Mouse (Mus musculus): ENCODE results near the gene Gabbr1. TPM values are rescaled to one million over a fixed set of nuclear protein-coding genes. Genes with fewer than 3 reads are reported as not detected.

Gene Gabbr1
- polyA plus RNA-seq, 1 experiment from 2014 or later, result 0.66 TPM

- H3K27me3 ChIP-seq, result peaks cover 82% of the 10 kb centered on the region
Observed at GRCm38 (mm10) chr17:37046312-37047112, 746 bp downstream of the Gabbr1 start.

GRCm38 (mm10) chr17:37047332-37047976, 1.7 kb downstream of the Gabbr1 start:
- Histone ChIP-seq H3K36me3 (replicated peaks) (no peaks in the 10 kb centered on the region), H3K27ac (replicated peaks) (no peak overlapping the region), H3K27me3 (peaks cover 91% of the 10 kb centered on the region), H3K9ac (no peak overlapping the region), H3K4me2 (no peak overlapping the region), H3K4me1 (replicated peaks) (peaks cover 24% of the 10 kb centered on the region), H3K9me3 (replicated peaks) (no peaks in the 10 kb centered on the region), H3K4me3 (replicated peaks) (no peak overlapping the region)
- 28% methylated on average over 19 of the region's 19 CpGs for WGBS (ENCODE audit: insufficient replicate concordance)
- no peak for ATAC-seq (ENCODE audit: insufficient read depth)

More at GRCm38 (mm10) chr17:37046312-37047112, 746 bp downstream of the Gabbr1 start:
- Histone ChIP-seq H3K27ac (replicated peaks) (no peak overlapping the region), H3K4me3 (replicated peaks) (peak overlapping the region; percentile 58), H3K4me2 (peak overlapping the region; percentile 71), H3K9ac (peak overlapping the region; percentile 45), H3K9me3 (replicated peaks) (no peaks in the 10 kb centered on the region), H3K4me1 (replicated peaks) (peaks cover 24% of the 10 kb centered on the region), H3K36me3 (replicated peaks) (no peaks in the 10 kb centered on the region)
- 1% methylated on average over 55 of the region's 58 CpGs for WGBS (ENCODE audit: insufficient replicate concordance)
- peak; percentile 59 for ATAC-seq (ENCODE audit: insufficient read depth)

GRCm38 (mm10) chr17:37047981-37048380, 2.2 kb downstream of the Gabbr1 start:
- no peaks in the 10 kb centered on the region for H3K9me3 ChIP-seq (replicated peaks)
- no peak overlapping the region for H3K27ac ChIP-seq (replicated peaks)
- H3K9ac ChIP-seq, result no peak overlapping the region
- H3K36me3 ChIP-seq (replicated peaks), result no peaks in the 10 kb centered on the region
- H3K27me3 ChIP-seq, result peaks cover 96% of the 10 kb centered on the region
- no peak overlapping the region for H3K4me2 ChIP-seq
- 14% methylated on average over 3 of the region's 3 CpGs for WGBS (ENCODE audit: insufficient replicate concordance)
- peaks cover 24% of the 10 kb centered on the region for H3K4me1 ChIP-seq (replicated peaks)
- H3K4me3 ChIP-seq (replicated peaks), result no peak overlapping the region
- ATAC-seq (ENCODE audit: insufficient read depth), result no peak

- no peak overlapping the region for H3K4me2 ChIP-seq
- H3K9ac ChIP-seq, result no peak overlapping the region
- H3K27me3 ChIP-seq, result peaks cover 95% of the 10 kb centered on the region
- no peaks in the 10 kb centered on the region for H3K36me3 ChIP-seq (replicated peaks)
- ATAC-seq (ENCODE audit: insufficient read depth), result no peak
- peaks cover 24% of the 10 kb centered on the region for H3K4me1 ChIP-seq (replicated peaks)
- no peak overlapping the region for H3K27ac ChIP-seq (replicated peaks)
- WGBS (ENCODE audit: insufficient replicate concordance), result 51% methylated on average over 7 of the region's 7 CpGs
- no peak overlapping the region for H3K4me3 ChIP-seq (replicated peaks)
- H3K9me3 ChIP-seq (replicated peaks), result no peaks in the 10 kb centered on the region
Observed at GRCm38 (mm10) chr17:37048383-37048782, 2.6 kb downstream of the Gabbr1 start.

GRCm38 (mm10) chr17:37049570-37050310, 4.0 kb downstream of the Gabbr1 start:
- Histone ChIP-seq H3K9ac (no peak overlapping the region), H3K4me2 (peak overlapping the region; percentile 50), H3K36me3 (replicated peaks) (no peaks in the 10 kb centered on the region), H3K27me3 (peaks cover 82% of the 10 kb centered on the region), H3K9me3 (replicated peaks) (no peaks in the 10 kb centered on the region), H3K4me1 (replicated peaks) (peaks cover 24% of the 10 kb centered on the region), H3K27ac (replicated peaks) (no peak overlapping the region), H3K4me3 (replicated peaks) (peak overlapping the region; percentile 28)
- no peak for ATAC-seq (ENCODE audit: insufficient read depth)
- 6% methylated on average over 39 of the region's 39 CpGs for WGBS (ENCODE audit: insufficient replicate concordance)

GRCm38 (mm10) chr17:37050399-37050798, 4.6 kb downstream of the Gabbr1 start:
- H3K4me1 ChIP-seq (replicated peaks), result peaks cover 24% of the 10 kb centered on the region
- WGBS (ENCODE audit: insufficient replicate concordance), result 4% methylated on average over 22 of the region's 22 CpGs
- no peak overlapping the region for H3K9ac ChIP-seq
- H3K9me3 ChIP-seq (replicated peaks), result no peaks in the 10 kb centered on the region
- peaks cover 76% of the 10 kb centered on the region for H3K27me3 ChIP-seq
- H3K4me2 ChIP-seq, result peak overlapping the region; percentile 50
- ATAC-seq (ENCODE audit: insufficient read depth), result no peak
- H3K27ac ChIP-seq (replicated peaks), result no peak overlapping the region
- H3K4me3 ChIP-seq (replicated peaks), result peak overlapping the region; percentile 28
- H3K36me3 ChIP-seq (replicated peaks), result no peaks in the 10 kb centered on the region

GRCm38 (mm10) chr17:37050876-37051275, 5.1 kb downstream of the Gabbr1 start:
- Histone ChIP-seq H3K27ac (replicated peaks) (no peak overlapping the region), H3K4me2 (peak overlapping the region; percentile 50), H3K27me3 (peaks cover 71% of the 10 kb centered on the region), H3K4me3 (replicated peaks) (peak overlapping the region; percentile 28), H3K9me3 (replicated peaks) (no peaks in the 10 kb centered on the region), H3K9ac (no peak overlapping the region), H3K36me3 (replicated peaks) (no peaks in the 10 kb centered on the region), H3K4me1 (replicated peaks) (peaks cover 24% of the 10 kb centered on the region)
- WGBS (ENCODE audit: insufficient replicate concordance), result 10% methylated on average over 27 of the region's 27 CpGs
- ATAC-seq (ENCODE audit: insufficient read depth), result no peak

GRCm38 (mm10) chr17:37051745-37052144, 6.0 kb downstream of the Gabbr1 start:
- no peak overlapping the region for H3K9ac ChIP-seq
- 28% methylated on average over 4 of the region's 4 CpGs for WGBS (ENCODE audit: insufficient replicate concordance)
- no peak overlapping the region for H3K4me2 ChIP-seq
- peaks cover 17% of the 10 kb centered on the region for H3K4me1 ChIP-seq (replicated peaks)
- H3K27me3 ChIP-seq, result peaks cover 62% of the 10 kb centered on the region
- H3K4me3 ChIP-seq (replicated peaks), result no peak overlapping the region
- no peaks in the 10 kb centered on the region for H3K36me3 ChIP-seq (replicated peaks)
- H3K27ac ChIP-seq (replicated peaks), result no peak overlapping the region
- no peaks in the 10 kb centered on the region for H3K9me3 ChIP-seq (replicated peaks)
- ATAC-seq (ENCODE audit: insufficient read depth), result no peak

- ATAC-seq (ENCODE audit: insufficient read depth), result no peak
- no peak overlapping the region for H3K4me2 ChIP-seq
- no peak overlapping the region for H3K27ac ChIP-seq (replicated peaks)
- H3K27me3 ChIP-seq, result peaks cover 10% of the 10 kb centered on the region
- H3K9me3 ChIP-seq (replicated peaks), result no peaks in the 10 kb centered on the region
- WGBS (ENCODE audit: insufficient replicate concordance), result 66% methylated on average over 6 of the region's 6 CpGs
- no peaks in the 10 kb centered on the region for H3K4me1 ChIP-seq (replicated peaks)
- no peaks in the 10 kb centered on the region for H3K36me3 ChIP-seq (replicated peaks)
- H3K9ac ChIP-seq, result no peak overlapping the region
- H3K4me3 ChIP-seq (replicated peaks), result no peak overlapping the region
Observed at GRCm38 (mm10) chr17:37056957-37057356, 11.2 kb downstream of the Gabbr1 start.

GRCm38 (mm10) chr17:37061435-37061834, 15.7 kb downstream of the Gabbr1 start:
- no peak overlapping the region for H3K9ac ChIP-seq
- H3K4me1 ChIP-seq (replicated peaks), result no peaks in the 10 kb centered on the region
- H3K9me3 ChIP-seq (replicated peaks), result no peaks in the 10 kb centered on the region
- H3K4me3 ChIP-seq (replicated peaks), result no peak overlapping the region
- no peak overlapping the region for H3K4me2 ChIP-seq
- H3K27me3 ChIP-seq, result no peaks in the 10 kb centered on the region
- H3K36me3 ChIP-seq (replicated peaks), result no peaks in the 10 kb centered on the region
- WGBS (ENCODE audit: insufficient replicate concordance), result 61% methylated on average over 3 of the region's 3 CpGs
- no peak for ATAC-seq (ENCODE audit: insufficient read depth)
- H3K27ac ChIP-seq (replicated peaks), result no peak overlapping the region

GRCm38 (mm10) chr17:37062101-37062641, 16.4 kb downstream of the Gabbr1 start:
- H3K9ac ChIP-seq, result no peak overlapping the region
- H3K4me1 ChIP-seq (replicated peaks), result no peaks in the 10 kb centered on the region
- no peaks in the 10 kb centered on the region for H3K27me3 ChIP-seq
- WGBS (ENCODE audit: insufficient replicate concordance), result 65% methylated on average over 10 of the region's 10 CpGs
- no peak overlapping the region for H3K4me3 ChIP-seq (replicated peaks)
- no peak overlapping the region for H3K27ac ChIP-seq (replicated peaks)
- ATAC-seq (ENCODE audit: insufficient read depth), result no peak
- no peaks in the 10 kb centered on the region for H3K9me3 ChIP-seq (replicated peaks)
- no peak overlapping the region for H3K4me2 ChIP-seq
- H3K36me3 ChIP-seq (replicated peaks), result no peaks in the 10 kb centered on the region
